Mouse (Mus musculus) lung, postnatal 0 days (tissue): ENCODE results near the gene Ccdc117.

Experiments
- CTCF ChIP-seq: IDR thresholded peaks from 2 replicates; pipeline ENCODE4 v1.5.1; 2016; ENCODE audit warnings: antibody characterized with exemption, mild to moderate bottlenecking
- EP300 ChIP-seq: IDR thresholded peaks from 2 replicates; pipeline ENCODE4 v1.6.1; 2016; ENCODE audit warnings: antibody characterized with exemption, mild to moderate bottlenecking, control low read depth

DNA sequence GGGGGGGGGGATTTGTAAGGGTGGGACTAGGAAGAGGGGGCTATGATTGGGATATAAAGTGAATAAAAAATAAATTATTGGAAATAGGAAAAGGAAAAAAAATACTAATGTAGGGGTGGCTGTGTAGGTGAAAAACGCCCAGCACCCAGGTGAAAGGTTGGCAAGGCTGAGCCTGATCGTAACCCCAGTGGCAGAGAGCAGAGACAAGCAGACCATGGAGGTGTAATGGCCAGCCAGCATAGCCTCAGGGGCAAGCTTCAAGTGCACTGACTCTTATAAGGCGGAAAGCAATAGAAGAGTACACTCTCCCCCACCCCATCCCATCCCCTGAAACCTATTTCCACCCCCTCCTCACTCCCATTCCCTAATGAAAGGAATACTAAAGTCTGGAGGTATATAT lies 22.3 kb downstream of the Ccdc117 start:
- TF ChIP-seq CTCF (no peak), EP300 (no peak)
